Mouse (Mus musculus) embryonic fibroblast, embryonic 13.5 days (primary cell): ENCODE measurements around the gene Ttf1.

Experiments
- CTCF ChIP-seq: IDR thresholded peaks from 2 replicates; pipeline ENCODE4 v1.5.1; 2011; ENCODE audit warnings: mild to moderate bottlenecking, control low read depth, low read length, moderate library complexity, borderline replicate concordance; ENCODE audit not compliant: insufficient read depth
- POLR2A ChIP-seq: IDR thresholded peaks from 2 replicates; pipeline ENCODE4 v1.6.1; 2011; ENCODE audit warnings: low read depth, mild to moderate bottlenecking, control low read depth, low read length, moderate library complexity

GRCm38 (mm10) chr2:29054545-29054935 lies 5.5 kb upstream of the Ttf1 start:
- TF ChIP-seq POLR2A: no peak
- TF ChIP-seq CTCF: no peak
